Mouse (Mus musculus): Measurements from ENCODE around the gene AL732309.1.
"Not testable (repeated sequence)": the region's sequence is repeated elsewhere in the genome, so short reads cannot be mapped to it uniquely, and the experiment has no call there.

The AL732309.1 gene

GRCm38 (mm10) chr2:25267746-25268309 is 21.2 kb upstream of the AL732309.1 start:
- in situ Hi-C loops (cut with MboI, MseI): no loop called here

- in situ Hi-C loops (cut with MboI, MseI): no loop called here
These were observed 20.6 kb upstream of the AL732309.1 start for GRCm38 (mm10) chr2:25267241-25267640.

GRCm38 (mm10) chr2:25266720-25267119 is 20.1 kb upstream of the AL732309.1 start:
- in situ Hi-C loops (cut with MboI, MseI): no loop called here

GRCm38 (mm10) chr2:25265897-25266656 is 19.4 kb upstream of the AL732309.1 start:
- in situ Hi-C loops (cut with MboI, MseI): no loop called here

GRCm38 (mm10) chr2:25264851-25265250 is 18.2 kb upstream of the AL732309.1 start:
- in situ Hi-C loops (cut with MboI, MseI): no loop called here

GRCm38 (mm10) chr2:25264286-25264660 is 17.6 kb upstream of the AL732309.1 start:
- in situ Hi-C loops (cut with MboI, MseI): no loop called here

- in situ Hi-C loops (cut with MboI, MseI): no loop called here
These were observed 17.1 kb upstream of the AL732309.1 start for GRCm38 (mm10) chr2:25263623-25264285.

- in situ Hi-C loops (cut with MboI, MseI): no loop called here
These were observed 16.3 kb upstream of the AL732309.1 start for GRCm38 (mm10) chr2:25262795-25263622.

- in situ Hi-C loops (cut with MboI, MseI): no loop called here
These were observed 15.7 kb upstream of the AL732309.1 start, which contains the start of gene Tprn for GRCm38 (mm10) chr2:25262291-25262767. TSS of gene Tprn (plus strand) at chr2:25262618.

GRCm38 (mm10) chr2:25261870-25262269 is 15.2 kb upstream of the AL732309.1 start:
- in situ Hi-C loops (cut with MboI, MseI): no loop called here

- in situ Hi-C loops (cut with MboI, MseI): no loop called here
These were observed 12.2 kb upstream of the AL732309.1 start for GRCm38 (mm10) chr2:25258887-25259286.

- in situ Hi-C loops (cut with MboI, MseI): not testable (repeated sequence)
These were observed 10.6 kb upstream of the AL732309.1 start for GRCm38 (mm10) chr2:25257250-25257649.

GRCm38 (mm10) chr2:25256443-25257109 is 9.9 kb upstream of the AL732309.1 start:
- in situ Hi-C loops (cut with MboI, MseI): not testable (repeated sequence)

- in situ Hi-C loops (cut with MboI, MseI): no loop called here
These were observed 8.7 kb upstream of the AL732309.1 start, which contains the start of gene Tmem203 for GRCm38 (mm10) chr2:25255284-25255779. TSS of gene Tmem203 (plus strand) at chr2:25255439.

- in situ Hi-C loops (cut with MboI, MseI): no loop called here
These were observed 5.7 kb upstream of the AL732309.1 start for GRCm38 (mm10) chr2:25252331-25252730.

- in situ Hi-C loops (cut with MboI, MseI): no loop called here
These were observed 2.5 kb downstream of the AL732309.1 start for GRCm38 (mm10) chr2:25244144-25244543.

GRCm38 (mm10) chr2:25243342-25243741 is 3.3 kb downstream of the AL732309.1 start:
- in situ Hi-C loops (cut with MboI, MseI): no loop called here

- in situ Hi-C loops (cut with MboI, MseI): no loop called here
These were observed 4.6 kb downstream of the AL732309.1 start, which contains the start of the genes Rnf208 and Cysrt1 for GRCm38 (mm10) chr2:25242101-25242506. TSS of gene Rnf208 (plus strand) at chr2:25242255. TSS of gene Cysrt1 (minus strand) at chr2:25242452.

GRCm38 (mm10) chr2:25241438-25241775 is 5.3 kb downstream of the AL732309.1 start:
- in situ Hi-C loops (cut with MboI, MseI): no loop called here

GRCm38 (mm10) chr2:25240723-25241437 is 5.8 kb downstream of the AL732309.1 start:
- in situ Hi-C loops (cut with MboI, MseI): no loop called here
